Mouse (Mus musculus) forebrain, embryonic 16.5 days (tissue): ENCODE results near the gene 2810004N23Rik. TPM values are rescaled to one million over a fixed set of nuclear protein-coding genes. Genes with fewer than 3 reads are reported as not detected.

Source experiments
- ATAC-seq: fragments of 200-750 bp; cut with Nextera tagmentation; 2 replicates; pipeline ENCODE4 v1.8.0; 2017; ENCODE audit warnings: mild to moderate bottlenecking, moderate library complexity
- H3K27ac ChIP-seq: fragments of 300-500 bp; sonication (generic); 2 replicates; pipeline ENCODE4 v1.5.1; 2014; ENCODE audit warnings: low read length, control low read depth
- H3K27me3 ChIP-seq: fragments of 300-500 bp; sonication (generic); replicated peaks from 2 replicates; pipeline ENCODE4 v1.6.1; 2014; ENCODE audit warnings: low read length; ENCODE audit not compliant: control insufficient read depth, insufficient read depth
- H3K36me3 ChIP-seq: fragments of 300-500 bp; sonication (generic); 2 replicates; pipeline ENCODE4 v1.6.1; 2014; ENCODE audit not compliant: control insufficient read depth, insufficient read depth
- H3K4me1 ChIP-seq: fragments of 300-500 bp; sonication (generic); replicated peaks from 2 replicates; pipeline ENCODE4 v1.6.1; 2014; ENCODE audit warnings: low read length; ENCODE audit not compliant: control insufficient read depth, insufficient read depth
- H3K4me2 ChIP-seq: fragments of 300-500 bp; sonication (generic); 2 replicates; pipeline ENCODE4 v1.6.1; 2014; ENCODE audit warnings: mild to moderate bottlenecking, low read length, control low read depth
- H3K4me3 ChIP-seq: fragments of 300-500 bp; sonication (generic); replicated peaks from 2 replicates; pipeline ENCODE4 v1.5.1; 2014; ENCODE audit warnings: mild to moderate bottlenecking, low read length, control low read depth
- H3K9ac ChIP-seq: fragments of 300-500 bp; sonication (generic); replicated peaks from 2 replicates; pipeline ENCODE4 v1.6.1; 2014; ENCODE audit warnings: low read depth, low read length, control low read depth
- H3K9me3 ChIP-seq: fragments of 300-500 bp; sonication (generic); 2 replicates; pipeline ENCODE4 v1.6.1; 2016; ENCODE audit warnings: low read length; ENCODE audit not compliant: control insufficient read depth
- WGBS: fragments of 180-500 bp; shearing (Covaris S2); extraction: QIAGEN DNeasy Blood & Tissue Kit; methylation state at CpG from one replicate; pipeline ENCODE4 v1.1.7; 2014; 5-methylcytosine and 5-hydroxymethylcytosine counted together
- polyA plus RNA-seq: library from polyadenylated mRNA; unstranded; fragments of >200 nt; fragmentation: Nextera tagmentation; extraction: Ambion mirVana; gene quantifications from 2 replicates; pipeline ENCODE4 v1.2.1, GENCODE M21; 2015

The 2810004N23Rik gene
- polyA plus RNA-seq, 1 experiment from 2014 or later = 38.3 TPM

DNA sequence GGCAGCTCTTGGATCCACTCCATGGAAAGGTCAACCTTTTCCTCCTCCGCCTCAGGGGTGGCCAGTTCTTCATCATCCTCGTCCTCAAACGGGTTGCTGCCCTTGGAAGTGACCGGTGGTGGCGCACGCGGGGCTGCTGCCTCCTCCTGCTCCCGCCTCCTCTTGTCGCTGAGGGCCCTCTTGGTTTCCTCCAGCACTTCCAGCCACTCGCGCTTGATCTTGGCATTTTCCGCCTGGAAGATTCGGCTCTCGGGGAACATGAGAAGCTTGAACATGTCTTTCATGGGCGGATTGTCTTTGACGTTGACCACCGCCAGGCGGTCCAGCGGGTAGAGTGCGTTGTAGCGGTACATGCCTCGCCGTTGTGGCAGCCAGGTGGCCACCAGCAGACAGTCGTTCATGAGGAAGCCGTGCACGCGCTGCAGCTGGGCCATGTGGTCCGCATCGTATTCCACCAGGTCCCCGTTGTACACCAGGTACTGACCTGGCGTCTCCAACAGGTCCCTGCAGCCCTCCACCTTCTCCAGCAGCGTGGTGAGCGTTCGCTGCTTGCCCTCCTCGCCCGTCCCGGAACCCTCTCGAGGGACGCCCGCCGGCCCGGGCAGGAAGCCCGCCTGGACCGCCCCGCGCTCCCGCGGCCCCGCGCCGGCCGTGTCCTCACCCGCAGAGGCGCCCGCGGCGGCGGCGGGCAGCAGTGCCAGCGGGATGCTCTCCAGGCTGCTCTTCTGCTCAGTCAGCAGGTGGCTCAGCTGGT is 33.9 kb upstream of the 2810004N23Rik start:
- H3K4me2 ChIP-seq = peak overlapping the region; percentile 89
- 2% methylated on average over 60 of the region's 60 CpGs for WGBS
- peak overlapping the region; percentile 100 for H3K4me3 ChIP-seq
- H3K27ac ChIP-seq = peak overlapping the region; percentile 87
- H3K4me1 ChIP-seq = peaks cover 34% of the 10 kb centered on the region
- ATAC-seq = peak; percentile 16
- no peaks in the 10 kb centered on the region for H3K27me3 ChIP-seq
- no peaks in the 10 kb centered on the region for H3K9me3 ChIP-seq
- peak overlapping the region; percentile 88 for H3K9ac ChIP-seq
- H3K36me3 ChIP-seq = peaks cover 16% of the 10 kb centered on the region

DNA sequence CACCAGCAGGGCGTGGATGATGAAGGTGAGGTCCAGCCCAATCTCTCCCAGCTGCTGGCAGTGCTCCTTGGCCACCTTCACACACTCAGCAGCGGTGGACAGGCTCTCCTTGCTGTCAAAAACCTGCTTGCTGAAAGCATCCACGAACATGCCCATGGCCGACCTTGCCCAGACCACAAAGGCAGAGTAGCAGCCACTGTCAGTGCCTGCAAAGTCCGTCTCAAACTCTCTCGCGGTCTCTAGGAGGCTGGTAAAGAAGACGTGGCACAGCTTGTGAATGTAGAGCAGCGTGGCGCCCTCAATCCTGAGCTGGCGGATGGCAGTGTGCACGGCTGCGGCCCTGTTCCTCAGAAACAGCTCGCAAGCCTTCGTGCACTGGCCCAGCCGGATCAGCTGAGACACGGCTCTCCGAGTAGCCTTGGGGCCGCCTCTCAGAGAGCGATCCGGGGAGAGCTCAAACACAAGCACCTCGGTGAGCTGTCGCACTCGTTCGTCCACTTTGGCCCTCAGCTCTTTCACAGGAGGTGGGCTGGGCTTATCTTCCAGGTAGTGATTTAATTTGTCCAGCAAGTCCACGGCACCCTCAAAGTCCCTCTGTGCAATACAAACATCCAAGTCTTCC is 33.2 kb upstream of the 2810004N23Rik start:
- peak overlapping the region; percentile 88 for H3K9ac ChIP-seq
- no peaks in the 10 kb centered on the region for H3K27me3 ChIP-seq
- H3K9me3 ChIP-seq = no peaks in the 10 kb centered on the region
- 84% methylated on average over 26 of the region's 26 CpGs for WGBS
- H3K4me2 ChIP-seq = peak overlapping the region; percentile 89
- peak overlapping the region; percentile 87 for H3K27ac ChIP-seq
- peaks cover 12% of the 10 kb centered on the region for H3K36me3 ChIP-seq
- peaks cover 34% of the 10 kb centered on the region for H3K4me1 ChIP-seq
- ATAC-seq = no peak
- peak overlapping the region; percentile 100 for H3K4me3 ChIP-seq

DNA sequence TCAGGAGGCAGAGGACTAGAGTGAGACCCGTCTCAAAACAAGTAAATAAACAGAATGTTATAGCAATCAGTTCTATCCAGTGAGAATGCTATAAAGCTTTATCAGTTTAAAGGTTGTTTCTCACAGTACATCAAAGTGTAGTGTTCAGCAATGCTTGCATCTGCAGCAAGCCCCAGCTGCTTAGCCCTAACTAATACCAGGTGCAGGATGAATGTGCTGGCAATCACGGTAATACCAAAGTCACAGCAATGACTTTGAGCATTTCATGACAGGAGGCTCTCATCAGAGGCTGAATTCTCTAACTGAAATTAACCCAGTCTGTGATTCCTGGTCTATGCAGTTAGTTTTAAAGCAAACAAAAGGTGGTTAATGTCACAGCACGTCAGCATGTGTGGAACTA is 29.7 kb upstream of the 2810004N23Rik start:
- no peak for ATAC-seq
- no peak overlapping the region for H3K4me2 ChIP-seq
- H3K9ac ChIP-seq = no peak overlapping the region
- H3K27me3 ChIP-seq = no peaks in the 10 kb centered on the region
- peaks cover 23% of the 10 kb centered on the region for H3K4me1 ChIP-seq
- no peak overlapping the region for H3K4me3 ChIP-seq
- no peak overlapping the region for H3K27ac ChIP-seq
- 0 out of 2 replicates have a peak, but pooled peaks cover 3% of the 10 kb centered on the region for H3K9me3 ChIP-seq
- H3K36me3 ChIP-seq = peaks cover 18% of the 10 kb centered on the region
- 71% methylated on average over 3 of the region's 3 CpGs for WGBS

DNA sequence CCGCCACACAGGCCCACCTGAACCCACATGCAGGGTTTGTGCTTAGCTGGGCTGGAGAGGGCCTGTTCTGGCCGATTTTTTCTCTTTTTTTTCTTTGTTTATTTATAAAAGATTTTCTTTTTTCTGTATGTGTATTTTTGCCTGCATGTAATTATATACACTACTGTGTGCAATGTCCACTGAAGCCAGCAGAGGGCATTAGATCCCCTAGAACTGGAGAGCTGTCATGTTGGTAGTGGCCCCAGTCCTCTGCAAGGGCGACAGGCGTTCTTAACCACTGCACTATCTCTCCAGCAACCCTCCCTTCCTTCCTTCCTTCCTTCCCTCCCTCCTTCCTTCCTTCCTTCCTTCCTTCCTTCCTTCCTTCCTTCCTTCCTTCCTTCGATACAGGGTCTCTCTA is 25.5 kb upstream of the 2810004N23Rik start:
- WGBS = 96% methylated on average over 5 of the region's 5 CpGs
- Histone ChIP-seq H3K4me2 (no peak overlapping the region), H3K9ac (no peak overlapping the region), H3K36me3 (peaks cover 43% of the 10 kb centered on the region), H3K27ac (no peak overlapping the region), H3K4me1 (peaks cover 2% of the 10 kb centered on the region; the same call in 1 of the 2 replicates), H3K4me3 (no peak overlapping the region), H3K27me3 (no peaks in the 10 kb centered on the region), H3K9me3 (0 out of 2 replicates have a peak, but pooled peaks cover 3% of the 10 kb centered on the region)
- no peak for ATAC-seq

DNA sequence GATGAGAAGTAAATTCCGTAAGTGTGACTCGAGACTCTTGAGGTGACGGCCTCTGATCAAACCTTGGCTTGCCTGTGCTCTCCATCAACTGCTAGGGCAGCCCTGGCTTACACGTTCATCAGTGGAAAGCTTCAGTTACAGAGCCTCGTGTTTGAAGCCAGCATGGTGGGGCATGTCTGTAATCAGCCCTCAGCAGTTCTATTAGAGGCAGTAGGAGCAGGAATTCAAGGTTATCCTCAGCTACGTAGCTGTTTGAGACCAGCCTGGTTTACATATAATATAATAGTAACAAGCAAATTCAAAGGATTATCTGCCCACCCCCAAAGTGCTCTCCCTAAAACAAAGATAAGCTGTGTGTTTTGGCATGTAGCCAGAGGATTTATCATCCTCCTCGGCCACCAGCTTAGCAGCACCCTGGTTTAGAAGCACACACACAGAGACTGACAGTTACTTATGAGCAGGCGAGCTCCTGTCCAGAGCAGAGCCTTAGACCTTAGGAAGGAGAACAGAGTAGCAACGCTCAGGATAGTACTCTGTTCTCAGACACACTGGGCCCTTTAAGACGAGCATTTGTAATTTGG is 16.1 kb upstream of the 2810004N23Rik start:
- Histone ChIP-seq H3K9me3 (no peaks in the 10 kb centered on the region), H3K4me2 (no peak overlapping the region), H3K9ac (no peak overlapping the region), H3K27ac (no peak overlapping the region), H3K4me1 (no peaks in the 10 kb centered on the region), H3K4me3 (no peak overlapping the region), H3K36me3 (peaks cover 46% of the 10 kb centered on the region), H3K27me3 (no peaks in the 10 kb centered on the region)
- 82% methylated on average over 10 of the region's 10 CpGs for WGBS
- ATAC-seq = no peak

DNA sequence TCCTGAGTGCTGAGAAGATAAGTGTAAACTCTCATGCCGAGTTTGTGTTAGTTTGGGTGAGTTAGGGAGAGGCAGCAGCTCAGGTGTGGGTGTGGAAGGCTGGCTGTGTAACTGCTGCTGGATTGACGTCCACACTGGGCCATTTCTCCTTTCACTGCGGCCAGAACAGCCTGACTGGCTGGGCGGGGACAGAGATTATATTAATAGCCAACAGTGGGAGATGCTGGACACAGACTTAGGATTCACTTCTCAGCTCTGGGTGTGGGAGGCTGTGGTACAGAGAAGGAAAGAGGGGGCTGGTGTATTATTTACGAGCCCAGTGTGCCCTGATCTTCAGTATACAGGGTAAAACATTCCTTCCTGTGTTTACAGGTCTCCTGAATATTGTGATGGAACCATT is 15.2 kb upstream of the 2810004N23Rik start:
- Histone ChIP-seq H3K9me3 (no peaks in the 10 kb centered on the region), H3K27me3 (no peaks in the 10 kb centered on the region), H3K4me3 (no peak overlapping the region), H3K27ac (no peak overlapping the region), H3K9ac (no peak overlapping the region), H3K4me2 (no peak overlapping the region), H3K36me3 (peaks cover 45% of the 10 kb centered on the region), H3K4me1 (no peaks in the 10 kb centered on the region)
- WGBS = 92% methylated on average over 5 of the region's 5 CpGs
- no peak for ATAC-seq

DNA sequence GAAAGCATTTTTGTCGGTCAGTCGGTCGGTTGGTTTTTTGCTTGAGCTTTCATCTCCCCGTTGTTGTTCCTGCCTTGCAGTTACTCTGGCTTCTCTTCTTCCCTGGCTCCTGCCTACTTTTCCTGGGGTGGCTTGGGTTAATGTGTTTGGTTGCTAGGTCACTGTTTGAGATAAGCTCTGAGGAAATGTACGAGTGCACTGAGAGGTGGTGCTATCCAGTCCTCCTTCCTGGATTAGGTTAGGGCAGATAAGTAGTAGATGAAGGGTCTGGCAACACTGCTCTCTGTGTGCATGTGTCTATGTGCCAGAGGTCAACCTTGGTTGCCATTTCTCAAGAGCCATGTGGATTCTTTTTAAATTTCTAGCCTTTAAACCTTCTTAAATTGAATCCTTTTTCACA is 9.8 kb upstream of the 2810004N23Rik start:
- no peak for ATAC-seq
- 94% methylated on average over 5 of the region's 5 CpGs for WGBS
- H3K4me3 ChIP-seq = no peak overlapping the region

DNA sequence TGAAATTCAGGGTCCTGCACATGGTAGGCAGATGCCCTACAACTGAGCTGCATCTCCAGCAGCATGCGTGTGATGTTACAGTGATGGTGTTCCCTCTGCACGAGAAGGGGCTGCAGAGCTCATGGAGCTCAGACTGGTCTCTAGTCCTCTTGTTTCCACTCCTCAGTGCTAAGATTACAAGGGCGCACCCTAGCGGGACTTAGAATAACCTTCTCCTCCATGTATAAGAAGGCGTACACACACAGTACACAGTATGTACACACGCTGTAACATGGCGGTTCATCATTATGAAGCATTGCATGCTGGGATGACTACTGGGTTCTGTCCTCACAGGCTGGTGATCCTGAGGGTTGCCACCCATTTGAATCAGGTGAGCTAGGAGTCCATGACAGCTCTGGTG is 9.2 kb upstream of the 2810004N23Rik start:
- Histone ChIP-seq H3K36me3 (peaks cover 25% of the 10 kb centered on the region), H3K9ac (no peak overlapping the region)
- 95% methylated on average over 7 of the region's 7 CpGs for WGBS

More for the DNA sequence above, 9.8 kb upstream of the 2810004N23Rik start:
- Histone ChIP-seq H3K27me3 (no peaks in the 10 kb centered on the region), H3K27ac (no peak overlapping the region), H3K36me3 (peaks cover 27% of the 10 kb centered on the region), H3K4me2 (no peak overlapping the region), H3K9me3 (no peaks in the 10 kb centered on the region), H3K4me1 (no peaks in the 10 kb centered on the region), H3K9ac (no peak overlapping the region)

DNA sequence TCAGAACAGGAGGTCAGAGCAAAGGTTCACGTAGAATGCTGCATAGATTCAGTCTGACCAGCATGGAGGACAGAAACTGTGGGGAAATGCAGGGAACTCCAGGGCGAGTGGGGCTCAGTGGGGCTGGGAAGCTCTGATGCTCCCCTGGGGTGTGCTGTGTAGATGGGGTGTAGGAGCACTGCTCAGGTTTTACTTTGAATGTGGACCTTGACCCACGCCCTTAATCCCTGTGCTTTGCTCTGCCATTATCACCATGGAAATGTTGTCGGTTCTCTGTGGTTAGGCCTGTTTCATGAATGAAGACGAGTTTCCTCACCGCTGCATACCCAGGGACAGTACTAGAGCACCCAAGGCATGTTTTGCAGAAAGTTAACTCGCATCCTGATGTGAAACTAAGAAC is 8.6 kb upstream of the 2810004N23Rik start:
- H3K4me2 ChIP-seq = no peak overlapping the region
- no peak overlapping the region for H3K27ac ChIP-seq
- no peak overlapping the region for H3K4me3 ChIP-seq
- no peak overlapping the region for H3K9ac ChIP-seq
- no peaks in the 10 kb centered on the region for H3K9me3 ChIP-seq
- H3K36me3 ChIP-seq = peaks cover 20% of the 10 kb centered on the region
- ATAC-seq = no peak
- H3K27me3 ChIP-seq = no peaks in the 10 kb centered on the region
- H3K4me1 ChIP-seq = no peaks in the 10 kb centered on the region
- 91% methylated on average over 7 of the region's 7 CpGs for WGBS

More for the DNA sequence above, 9.2 kb upstream of the 2810004N23Rik start:
- Histone ChIP-seq H3K4me1 (no peaks in the 10 kb centered on the region), H3K4me3 (no peak overlapping the region), H3K4me2 (no peak overlapping the region), H3K27me3 (no peaks in the 10 kb centered on the region), H3K9me3 (no peaks in the 10 kb centered on the region), H3K27ac (no peak overlapping the region)
- no peak for ATAC-seq
